Mouse (Mus musculus) erythroblast, embryonic 14.5 days (primary cell): ENCODE results near the gene Capza2. TPM values are rescaled to one million over a fixed set of nuclear protein-coding genes. Genes with fewer than 3 reads are reported as not detected.

ENCODE experiments used
- H3K27me3 ChIP-seq: 2 replicates; pipeline ENCODE4 v1.6.1; 2012; ENCODE audit warnings: inconsistent platforms; ENCODE audit not compliant: control insufficient read depth
- H3K36me3 ChIP-seq: 2 replicates; pipeline ENCODE4 v1.6.1; 2012; ENCODE audit warnings: mild to moderate bottlenecking, inconsistent platforms; ENCODE audit not compliant: control insufficient read depth
- H3K4me1 ChIP-seq: 2 replicates; pipeline ENCODE4 v1.6.1; 2012; ENCODE audit warnings: inconsistent platforms; ENCODE audit not compliant: control insufficient read depth
- H3K4me3 ChIP-seq: replicated peaks from 2 replicates; pipeline ENCODE3; 2012; ENCODE audit warnings: moderate library complexity, mild to moderate bottlenecking, inconsistent platforms
- H3K9me3 ChIP-seq: 2 replicates; pipeline ENCODE4 v1.6.1; 2012; ENCODE audit warnings: low read length, inconsistent platforms, mixed read lengths; ENCODE audit not compliant: control insufficient read depth
- GATA1 ChIP-seq: IDR thresholded peaks from 2 replicates; pipeline ENCODE4 v1.6.1; 2012; ENCODE audit warnings: low read length, inconsistent platforms, mixed read lengths
- TAL1 ChIP-seq: IDR thresholded peaks from 3 replicates; pipeline ENCODE4 v1.6.1; 2012; ENCODE audit warnings: low read length, inconsistent platforms, mixed read lengths
- polyA plus RNA-seq: library from polyadenylated mRNA; stranded (reverse); fragments of >175 nt; gene quantifications from 2 replicates; pipeline ENCODE4 v1.2.3, GENCODE M21; 2012

Gene Capza2
- polyA plus RNA-seq = 0.59 and 0.60 TPM in 2 replicates

- H3K4me1 ChIP-seq = peaks cover 46% of the 10 kb centered on the region
- peak within 1 kb of the TSS; percentile 85 for H3K4me3 ChIP-seq
- H3K36me3 ChIP-seq = peaks cover 5% of the 10 kb centered on the region
- H3K9me3 ChIP-seq = peaks cover 2% of the 10 kb centered on the region
- no peak for TF ChIP-seq TAL1
- TF ChIP-seq GATA1 = no peak
- no peaks in the 10 kb centered on the region for H3K27me3 ChIP-seq
Measured at GRCm38 (mm10) chr6:17635615-17636284, at the start of gene Capza2. Gene Capza2, plus strand, starts transcription at chr6:17636234.

GRCm38 (mm10) chr6:17589049-17589952, 46.7 kb upstream of the Capza2 start:
- H3K9me3 ChIP-seq = no peaks in the 10 kb centered on the region
- TF ChIP-seq GATA1 (no peak), TAL1 (no peak)
- no peaks in the 10 kb centered on the region for H3K27me3 ChIP-seq
- H3K4me3 ChIP-seq = no peak overlapping the region
- H3K36me3 ChIP-seq = no peaks in the 10 kb centered on the region
- no peaks in the 10 kb centered on the region for H3K4me1 ChIP-seq

- H3K4me1 ChIP-seq = no peaks in the 10 kb centered on the region
Measured at GRCm38 (mm10) chr6:17589953-17590627, 45.9 kb upstream of the Capza2 start.

GRCm38 (mm10) chr6:17593971-17594370, 42.1 kb upstream of the Capza2 start:
- Histone ChIP-seq H3K4me3 (no peak overlapping the region), H3K36me3 (no peaks in the 10 kb centered on the region), H3K4me1 (no peaks in the 10 kb centered on the region), H3K27me3 (no peaks in the 10 kb centered on the region), H3K9me3 (no peaks in the 10 kb centered on the region; the same call in 1 of the 2 replicates)
- TF ChIP-seq GATA1 (no peak), TAL1 (no peak)

More at GRCm38 (mm10) chr6:17589953-17590627, 45.9 kb upstream of the Capza2 start:
- H3K36me3 ChIP-seq = no peaks in the 10 kb centered on the region
- H3K27me3 ChIP-seq = no peaks in the 10 kb centered on the region
- no peaks in the 10 kb centered on the region for H3K9me3 ChIP-seq
- no peak overlapping the region for H3K4me3 ChIP-seq
- TF ChIP-seq TAL1 (no peak), GATA1 (no peak)

- TF ChIP-seq GATA1 (no peak), TAL1 (no peak)
- Histone ChIP-seq H3K36me3 (no peaks in the 10 kb centered on the region), H3K4me1 (no peaks in the 10 kb centered on the region), H3K4me3 (no peak overlapping the region), H3K27me3 (no peaks in the 10 kb centered on the region), H3K9me3 (no peaks in the 10 kb centered on the region; the same call in 1 of the 2 replicates)
Measured at GRCm38 (mm10) chr6:17595712-17596462, 40.1 kb upstream of the Capza2 start.

- H3K36me3 ChIP-seq = no peaks in the 10 kb centered on the region
- TF ChIP-seq GATA1 = no peak
- no peak for TF ChIP-seq TAL1
- no peaks in the 10 kb centered on the region; the same call in 1 of the 2 replicates for H3K9me3 ChIP-seq
- no peak overlapping the region for H3K4me3 ChIP-seq
- H3K27me3 ChIP-seq = no peaks in the 10 kb centered on the region
- H3K4me1 ChIP-seq = no peaks in the 10 kb centered on the region
Measured at GRCm38 (mm10) chr6:17599373-17599772, 36.7 kb upstream of the Capza2 start.

GRCm38 (mm10) chr6:17601526-17601925, 34.5 kb upstream of the Capza2 start:
- no peaks in the 10 kb centered on the region for H3K36me3 ChIP-seq
- no peak overlapping the region for H3K4me3 ChIP-seq
- H3K4me1 ChIP-seq = no peaks in the 10 kb centered on the region
- H3K9me3 ChIP-seq = no peaks in the 10 kb centered on the region; the same call in 1 of the 2 replicates
- no peaks in the 10 kb centered on the region for H3K27me3 ChIP-seq
- no peak for TF ChIP-seq TAL1
- no peak for TF ChIP-seq GATA1

- H3K4me3 ChIP-seq = no peak overlapping the region
- no peak for TF ChIP-seq TAL1
- TF ChIP-seq GATA1 = no peak
- no peaks in the 10 kb centered on the region for H3K9me3 ChIP-seq
- H3K27me3 ChIP-seq = no peaks in the 10 kb centered on the region
- no peaks in the 10 kb centered on the region for H3K36me3 ChIP-seq
- no peaks in the 10 kb centered on the region for H3K4me1 ChIP-seq
Measured at GRCm38 (mm10) chr6:17606915-17607314, 29.1 kb upstream of the Capza2 start.
